Comparison of ENCODE assay signal across 12 mouse cellular contexts in the genomic region with DNA sequence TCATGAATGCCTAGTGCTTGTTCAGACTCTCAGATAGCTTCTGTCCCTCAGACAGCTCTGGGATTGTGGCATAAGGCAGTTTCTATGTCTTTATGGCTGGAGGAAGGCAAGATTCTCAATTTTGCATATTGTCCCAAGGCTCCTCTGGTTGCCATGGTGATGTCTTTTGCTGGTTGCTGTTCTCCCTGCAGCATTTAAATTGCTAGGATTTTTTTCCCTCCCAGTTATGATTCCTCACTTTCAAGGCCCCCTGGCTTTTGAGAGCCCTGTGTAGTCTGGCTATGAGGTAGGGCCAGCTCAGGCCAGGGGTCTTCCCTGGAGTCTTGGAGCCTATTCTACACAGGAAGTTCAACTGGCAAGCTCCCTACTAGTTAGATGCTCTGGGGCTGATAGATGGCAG. TPM values are rescaled to one million over a fixed set of nuclear protein-coding genes. Genes with fewer than 3 reads are reported as not detected.
DNase-seq lines count a peak whose midpoint lies in the region; ATAC-seq and TF ChIP-seq lines count a peak whose summit lies in the region.
"Had no signal": no experiment of that assay in that cellular context is flagged by ENCODE, and none has a peak within 500 bp of the region (broad histone marks: within the 10 kb centered on the region; RNA-seq: fewer than 3 reads in every experiment).

No protein-coding gene starts in this region.

- H3K27ac ChIP-seq in forebrain, embryonic 12.5 days, result no peak overlapping the region
- H3K27ac ChIP-seq in forebrain, embryonic 11.5 days (ENCODE audit: low read depth, low read length), result no peak overlapping the region
- no peak overlapping the region for H3K27ac ChIP-seq in embryonic facial prominence, embryonic 14.5 days (replicated peaks; ENCODE audit: low read depth, low read length)
- peak overlapping the region; percentile 33; the same call in 1 of the 2 replicates for H3K27ac ChIP-seq in hindbrain, postnatal 0 days
- H3K27ac ChIP-seq in midbrain, embryonic 13.5 days, result peak overlapping the region; percentile 79
- H3K27ac ChIP-seq in liver, embryonic 12.5 days, result no peak overlapping the region
- H3K27ac ChIP-seq: kidney, postnatal 0 days; liver, embryonic 14.5 days had no signal

- no peak overlapping the region for H3K4me3 ChIP-seq in forebrain, embryonic 12.5 days (replicated peaks)
- H3K4me3 ChIP-seq in forebrain, embryonic 11.5 days (ENCODE audit: low read depth, low read length), result no peak overlapping the region
- H3K4me3 ChIP-seq in embryonic facial prominence, embryonic 14.5 days (ENCODE audit: low read depth, low read length), result no peak overlapping the region
- H3K4me3 ChIP-seq in hindbrain, postnatal 0 days (ENCODE audit: low read length), result no peak overlapping the region
- H3K4me3 ChIP-seq in midbrain, embryonic 13.5 days (replicated peaks), result no peak overlapping the region
- no peak overlapping the region for H3K4me3 ChIP-seq in liver, embryonic 12.5 days

- no peaks in the 10 kb centered on the region for H3K9me3 ChIP-seq in forebrain, embryonic 12.5 days
- H3K9me3 ChIP-seq in forebrain, embryonic 11.5 days (ENCODE audit: control insufficient read depth, low read length), result no peaks in the 10 kb centered on the region
- no peaks in the 10 kb centered on the region for H3K9me3 ChIP-seq in embryonic facial prominence, embryonic 14.5 days (ENCODE audit: control insufficient read depth, low read length)
- no peaks in the 10 kb centered on the region for H3K9me3 ChIP-seq in hindbrain, postnatal 0 days (ENCODE audit: low read length)
- no peaks in the 10 kb centered on the region for H3K9me3 ChIP-seq in midbrain, embryonic 13.5 days
- H3K9me3 ChIP-seq in liver, embryonic 12.5 days (replicated peaks), result no peaks in the 10 kb centered on the region

- peaks cover 9% of the 10 kb centered on the region; the same call in 1 of the 2 replicates for H3K4me1 ChIP-seq in forebrain, embryonic 12.5 days
- no peaks in the 10 kb centered on the region for H3K4me1 ChIP-seq in forebrain, embryonic 11.5 days (replicated peaks; ENCODE audit: control insufficient read depth, insufficient read depth, low read length)
- H3K4me1 ChIP-seq in embryonic facial prominence, embryonic 14.5 days (ENCODE audit: control insufficient read depth, insufficient read depth, low read length), result peaks cover 4% of the 10 kb centered on the region; the same call in 1 of the 2 replicates
- peaks cover 6% of the 10 kb centered on the region; the same call in 1 of the 2 replicates for H3K4me1 ChIP-seq in hindbrain, postnatal 0 days (ENCODE audit: insufficient read depth, low read length)
- peaks cover 23% of the 10 kb centered on the region for H3K4me1 ChIP-seq in midbrain, embryonic 13.5 days (replicated peaks)
- no peaks in the 10 kb centered on the region for H3K4me1 ChIP-seq in liver, embryonic 12.5 days

- H3K36me3 ChIP-seq in forebrain, embryonic 12.5 days (replicated peaks), result no peaks in the 10 kb centered on the region
- no peaks in the 10 kb centered on the region for H3K36me3 ChIP-seq in forebrain, embryonic 11.5 days (ENCODE audit: control insufficient read depth, insufficient read depth, low read length)
- no peaks in the 10 kb centered on the region for H3K36me3 ChIP-seq in embryonic facial prominence, embryonic 14.5 days (ENCODE audit: control insufficient read depth, insufficient read depth, low read length)
- H3K36me3 ChIP-seq in hindbrain, postnatal 0 days (ENCODE audit: insufficient read depth, low read length), result no peaks in the 10 kb centered on the region
- no peaks in the 10 kb centered on the region for H3K36me3 ChIP-seq in midbrain, embryonic 13.5 days
- no peaks in the 10 kb centered on the region for H3K36me3 ChIP-seq in liver, embryonic 12.5 days

- H3K4me2 ChIP-seq in forebrain, embryonic 12.5 days, result no peak overlapping the region
- no peak overlapping the region for H3K4me2 ChIP-seq in forebrain, embryonic 11.5 days (ENCODE audit: low read depth, low read length, severe bottlenecking)
- no peak overlapping the region for H3K4me2 ChIP-seq in embryonic facial prominence, embryonic 14.5 days (ENCODE audit: low read depth, low read length)
- no peak overlapping the region for H3K4me2 ChIP-seq in hindbrain, postnatal 0 days (ENCODE audit: low read depth, low read length)
- H3K4me2 ChIP-seq in midbrain, embryonic 13.5 days (replicated peaks), result no peak overlapping the region
- no peak overlapping the region for H3K4me2 ChIP-seq in liver, embryonic 12.5 days

- TF ChIP-seq CTCF in hindbrain, postnatal 0 days (IDR thresholded peaks at IDR 0.05; ENCODE audit: low read depth), result no peak

- no peak overlapping the region for H3K9ac ChIP-seq in forebrain, embryonic 12.5 days
- no peak overlapping the region for H3K9ac ChIP-seq in forebrain, embryonic 11.5 days (ENCODE audit: low read length)
- no peak overlapping the region for H3K9ac ChIP-seq in embryonic facial prominence, embryonic 14.5 days (ENCODE audit: low read depth, low read length)
- no peak overlapping the region for H3K9ac ChIP-seq in hindbrain, postnatal 0 days (replicated peaks; ENCODE audit: low read length)
- H3K9ac ChIP-seq in midbrain, embryonic 13.5 days (replicated peaks), result no peak overlapping the region
- no peak overlapping the region for H3K9ac ChIP-seq in liver, embryonic 12.5 days
- H3K9ac ChIP-seq: liver, embryonic 14.5 days had no signal

- DNase-seq in forebrain, embryonic 11.5 days (ENCODE audit: low spot score), result no peak
- DNase-seq in embryonic facial prominence, embryonic 14.5 days (ENCODE audit: low spot score), result peak; percentile 51
- DNase-seq in hindbrain, postnatal 0 days (ENCODE audit: low spot score), result peak; percentile 71
- DNase-seq in urinary bladder, postnatal 10 days (ENCODE audit: low spot score), result no peak
- DNase-seq in urinary bladder, postnatal 4 days (ENCODE audit: low spot score in 2 of 2), result no peak
- DNase-seq: adrenal gland, postnatal 14 days; cerebellum, postnatal 36 days had no signal

- 0 out of 2 replicates have a peak, but pooled peaks have one; percentile 23 for ATAC-seq in forebrain, embryonic 12.5 days (ENCODE audit: low FRiP score)
- ATAC-seq in forebrain, embryonic 11.5 days (replicated peaks; ENCODE audit: low FRiP score), result no peak
- ATAC-seq in embryonic facial prominence, embryonic 14.5 days (ENCODE audit: low read depth), result 0 out of 2 replicates have a peak, but pooled peaks have one; percentile 18
- ATAC-seq in hindbrain, postnatal 0 days, result peak; percentile 70; the same call in 1 of the 2 replicates
- ATAC-seq in midbrain, embryonic 13.5 days, result peak; percentile 82
- no peak for ATAC-seq in liver, embryonic 12.5 days

- H3K27me3 ChIP-seq in forebrain, embryonic 12.5 days, result no peaks in the 10 kb centered on the region
- no peaks in the 10 kb centered on the region for H3K27me3 ChIP-seq in forebrain, embryonic 11.5 days (ENCODE audit: control insufficient read depth, insufficient read depth, low read length)
- no peaks in the 10 kb centered on the region for H3K27me3 ChIP-seq in embryonic facial prominence, embryonic 14.5 days (replicated peaks; ENCODE audit: control insufficient read depth, insufficient read depth, low read length)
- H3K27me3 ChIP-seq in hindbrain, postnatal 0 days (ENCODE audit: insufficient read depth, low read length), result no peaks in the 10 kb centered on the region
- no peaks in the 10 kb centered on the region for H3K27me3 ChIP-seq in midbrain, embryonic 13.5 days
- no peaks in the 10 kb centered on the region for H3K27me3 ChIP-seq in liver, embryonic 12.5 days (replicated peaks)

RNA-seq across cellular contexts. Expression of a gene that starts 40.8 kb away (rescaled TPM):
- polyA plus RNA-seq in forebrain, embryonic 12.5 days (2016; fragmentation: Nextera tagmentation; extraction: Ambion mirVana), result 9.1 and 10.0 TPM in 2 replicates
- 9.3 and 11.9 TPM in 2 replicates for polyA plus RNA-seq in forebrain, embryonic 11.5 days (2014; fragmentation: Nextera tagmentation; extraction: Ambion mirVana)
- 8.6 and 14.8 TPM in 2 replicates for polyA plus RNA-seq in embryonic facial prominence, embryonic 14.5 days (2014; fragmentation: Nextera tagmentation; extraction: Ambion mirVana)
- 10.9 and 11.9 TPM in 2 replicates for total RNA-seq in hindbrain, postnatal 0 days (2014; rRNA removed)
- 7.7 and 8.5 TPM in 2 replicates for polyA plus RNA-seq in hindbrain, postnatal 0 days (2015; fragmentation: Nextera tagmentation; extraction: Ambion mirVana)
- polyA plus RNA-seq in midbrain, embryonic 13.5 days (2015; fragmentation: Nextera tagmentation; extraction: Ambion mirVana), result 7.4 and 8.0 TPM in 2 replicates
- polyA plus RNA-seq in liver, embryonic 12.5 days (2016; fragmentation: Nextera tagmentation; extraction: Ambion mirVana), result 12.5 and 14.6 TPM in 2 replicates

Comparison
In these comparisons a context has a peak if more than half of its experiments do, and no peak if none do; other contexts are left out.
1. ATAC-seq: peak in forebrain, embryonic 12.5 days (single experiment), embryonic facial prominence, embryonic 14.5 days (single experiment), hindbrain, postnatal 0 days (single experiment) and midbrain, embryonic 13.5 days (single experiment); none in forebrain, embryonic 11.5 days (single experiment) and liver, embryonic 12.5 days (single experiment).
2. H3K27ac ChIP-seq: peak in hindbrain, postnatal 0 days (single experiment) and midbrain, embryonic 13.5 days (single experiment); none in forebrain, embryonic 12.5 days (single experiment), forebrain, embryonic 11.5 days (single experiment), embryonic facial prominence, embryonic 14.5 days (single experiment) and liver, embryonic 12.5 days (single experiment).
3. DNase-seq: peak in embryonic facial prominence, embryonic 14.5 days (single experiment) and hindbrain, postnatal 0 days (single experiment); none in forebrain, embryonic 11.5 days (single experiment), urinary bladder, postnatal 10 days (single experiment) and urinary bladder, postnatal 4 days (0 of 2).